Mouse (Mus musculus) MEL (cell line): ENCODE results near the gene Snx29.

ENCODE experiments used
- CHD1 ChIP-seq: IDR thresholded peaks from 2 replicates; pipeline ENCODE4 v1.6.1; 2012; ENCODE audit warnings: low read depth, mild to moderate bottlenecking, inconsistent platforms, low read length, improper control_type of control experiment
- CTCF ChIP-seq, 3 experiments: IDR thresholded peaks in 2 of 3; conservative IDR thresholded peaks in 1 of 3; 2 replicates each; pipeline ENCODE4 v1.5.1; 2011 to 2012; ENCODE audit warnings: low read length in 3 of 3, low read depth in 2 of 3, mild to moderate bottlenecking in 2 of 3, improper control_type of control experiment in 1 of 3, inconsistent platforms in 1 of 3, mixed read lengths in 1 of 3, moderate library complexity in 1 of 3; ENCODE audit not compliant: control insufficient read depth in 1 of 3, insufficient read depth in 1 of 3, poor library complexity in 1 of 3, severe bottlenecking in 1 of 3
- EP300 ChIP-seq, 2 experiments: IDR thresholded peaks; 2 replicates each; pipeline ENCODE4 v1.6.1; 2011; ENCODE audit warnings: improper control_type of control experiment in 2 of 2, low read length in 2 of 2, low read depth in 1 of 2, mild to moderate bottlenecking in 1 of 2
- GABPA ChIP-seq: IDR thresholded peaks from 2 replicates; pipeline ENCODE4 v1.6.1; 2012; ENCODE audit warnings: low read depth, mild to moderate bottlenecking, inconsistent platforms, low read length, improper control_type of control experiment, moderate library complexity
- GATA1 ChIP-seq: IDR thresholded peaks from 2 replicates; pipeline ENCODE4 v1.6.1; 2011; ENCODE audit warnings: low read depth, low read length, improper control_type of control experiment
- HCFC1 ChIP-seq: IDR thresholded peaks from 2 replicates; pipeline ENCODE4 v1.6.1; 2012; ENCODE audit warnings: low read depth, mild to moderate bottlenecking, inconsistent platforms, low read length, improper control_type of control experiment, moderate library complexity
- POLR2A ChIP-seq, 2 experiments: IDR thresholded peaks; 2 replicates each; pipeline ENCODE4 v1.6.1; 2011 to 2012; ENCODE audit warnings: low read length in 2 of 2, mild to moderate bottlenecking in 2 of 2, control low read depth in 1 of 2, improper control_type of control experiment in 1 of 2, low read depth in 1 of 2, moderate library complexity in 1 of 2; ENCODE audit not compliant: control insufficient read depth in 1 of 2, insufficient read depth in 1 of 2, poor library complexity in 1 of 2
- POLR2AphosphoS5 ChIP-seq: IDR thresholded peaks from 2 replicates; pipeline ENCODE4 v1.6.1; 2012; ENCODE audit warnings: low read depth, borderline replicate concordance, mild to moderate bottlenecking, inconsistent platforms, low read length, moderate library complexity, mixed read lengths
- RAD21 ChIP-seq: IDR thresholded peaks from 2 replicates; pipeline ENCODE4 v1.6.1; 2011; ENCODE audit warnings: mild to moderate bottlenecking, low read depth, low read length, improper control_type of control experiment
- RCOR1 ChIP-seq: IDR thresholded peaks from 2 replicates; pipeline ENCODE4 v1.6.1; 2012; ENCODE audit warnings: low read depth, mild to moderate bottlenecking, inconsistent platforms, low read length, improper control_type of control experiment
- SMC3 ChIP-seq: IDR thresholded peaks from 2 replicates; pipeline ENCODE4 v1.6.1; 2011; ENCODE audit warnings: low read depth, low read length, improper control_type of control experiment
- TBP ChIP-seq: IDR thresholded peaks from 2 replicates; pipeline ENCODE4 v1.8.0; 2011; ENCODE audit warnings: low read depth, low read length, improper control_type of control experiment
- USF2 ChIP-seq, 2 experiments: IDR thresholded peaks; 2 replicates each; pipeline ENCODE4 v1.6.1; 2011 to 2012; ENCODE audit warnings: improper control_type of control experiment in 2 of 2, low read length in 2 of 2, borderline replicate concordance in 1 of 2, inconsistent platforms in 1 of 2, low read depth in 1 of 2, mild to moderate bottlenecking in 1 of 2; ENCODE audit not compliant: insufficient read depth in 1 of 2

DNA sequence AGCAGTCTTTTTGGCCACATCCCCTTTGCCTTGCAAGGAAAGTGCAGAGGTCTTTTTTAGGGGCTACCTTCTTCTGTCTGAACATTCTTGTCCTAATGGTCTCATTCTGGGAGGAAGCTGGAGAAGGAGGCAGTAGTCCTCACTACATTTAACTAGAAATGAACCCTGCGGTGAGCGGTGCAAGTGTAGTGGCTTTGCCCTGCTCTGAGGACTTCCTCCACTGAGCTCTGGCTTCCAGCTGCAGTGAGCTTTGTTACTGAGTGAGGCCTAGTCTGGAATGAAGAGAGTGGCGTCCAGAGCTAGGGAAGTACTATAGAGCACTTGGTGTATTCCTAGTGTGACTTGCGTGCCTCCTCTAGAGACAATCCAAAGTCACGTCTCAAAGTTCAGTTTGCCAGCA is 429.8 kb downstream of the Snx29 start:
- TF ChIP-seq GATA1: no peak
- no peak for TF ChIP-seq POLR2A (IDR thresholded peaks at IDR 0.05; ENCODE audit: control insufficient read depth in 1 of 2, insufficient read depth in 1 of 2, low read depth in 1 of 2, low read length in 2 of 2, poor library complexity in 1 of 2)
- TF ChIP-seq CHD1: no peak
- TF ChIP-seq CTCF (IDR thresholded peaks at IDR 0.05 in 2 of 3, conservative IDR thresholded peaks at IDR 0.05 in 1 of 3; ENCODE audit: control insufficient read depth in 1 of 3, insufficient read depth in 1 of 3, low read depth in 2 of 3, low read length in 3 of 3, poor library complexity in 1 of 3, severe bottlenecking in 1 of 3): no peak
- no peak for TF ChIP-seq EP300 (IDR thresholded peaks at IDR 0.05; ENCODE audit: low read depth in 1 of 2, low read length in 2 of 2)
- TF ChIP-seq GABPA: no peak
- no peak for TF ChIP-seq HCFC1
- no peak for TF ChIP-seq POLR2AphosphoS5
- no peak for TF ChIP-seq RAD21
- TF ChIP-seq TBP: no peak
- no peak for TF ChIP-seq RCOR1
- TF ChIP-seq SMC3: no peak
- no peak for TF ChIP-seq USF2 (IDR thresholded peaks at IDR 0.05; ENCODE audit: borderline replicate concordance in 1 of 2, insufficient read depth in 1 of 2, low read depth in 1 of 2, low read length in 2 of 2)
